Mouse (Mus musculus) CD4-positive, CD25-positive, alpha-beta regulatory T cell, adult 2 months (primary cell): ENCODE results near the gene Mpl.
A peak's percentile ranks its signal among the peaks of the same experiment; 100 is the strongest.

Source experiments
- DNase-seq: peaks from one replicate; pipeline ENCODE4 v3.0.0-alpha.2; 2012; ENCODE audit warnings: low read depth, low spot score

The Mpl gene

DNA sequence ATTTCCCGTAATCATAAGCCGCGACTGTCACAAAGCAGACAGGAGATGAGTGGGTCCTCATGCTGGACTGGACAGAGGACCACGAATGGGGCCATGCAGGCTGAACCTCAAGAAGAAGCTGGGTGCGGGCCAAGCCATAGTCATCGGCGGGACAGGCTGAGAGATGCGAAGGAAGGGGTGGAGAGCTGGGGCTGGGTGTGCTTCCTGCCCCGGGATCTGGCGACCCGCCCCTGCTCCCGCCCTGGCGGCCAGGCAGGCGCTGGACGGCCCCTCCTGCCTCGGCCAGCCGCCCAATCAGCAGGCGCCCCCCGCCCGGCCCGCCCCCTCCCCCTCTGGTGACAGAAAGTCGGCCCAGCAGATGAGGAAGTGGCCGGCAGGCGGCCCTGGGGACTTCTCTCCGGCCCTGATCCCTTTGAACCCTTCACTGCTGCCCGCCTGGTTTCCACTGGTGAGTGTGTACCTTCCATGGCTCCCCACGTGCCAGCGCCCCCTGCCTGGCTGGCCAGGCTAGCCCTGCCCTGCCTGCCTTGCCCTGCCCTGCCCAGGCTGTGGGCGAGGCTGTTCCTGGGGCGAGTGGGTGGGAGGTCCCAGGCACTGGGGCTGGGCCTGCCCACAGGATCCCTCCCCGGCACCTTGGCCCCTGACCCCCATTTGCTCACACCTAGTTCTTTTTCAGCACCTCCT is 29.4 kb downstream of the Mpl start, which contains the start of gene Elovl1:
Gene Elovl1, plus strand, starts transcription at position 326 of the 684 bp plus-strand sequence.
- DNase-seq: peak; percentile 88

DNA sequence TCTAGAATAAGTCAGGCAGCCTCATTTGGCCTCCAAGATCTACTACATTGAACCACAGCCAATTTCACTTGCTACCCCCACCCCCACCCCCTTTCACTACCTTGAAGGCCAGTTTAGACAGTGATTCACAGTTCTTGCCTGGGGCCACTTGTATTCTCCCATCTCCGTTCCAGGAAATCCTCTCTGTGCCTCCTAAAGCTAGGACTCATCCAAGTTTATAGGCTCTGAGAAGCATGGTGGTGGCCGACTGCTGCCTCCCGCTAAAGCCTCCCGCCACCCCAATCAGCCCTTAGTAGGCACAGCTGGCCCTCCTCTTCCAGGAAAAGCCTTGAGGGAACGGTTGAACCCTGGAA is 29.9 kb downstream of the Mpl start:
- no peak for DNase-seq

DNA sequence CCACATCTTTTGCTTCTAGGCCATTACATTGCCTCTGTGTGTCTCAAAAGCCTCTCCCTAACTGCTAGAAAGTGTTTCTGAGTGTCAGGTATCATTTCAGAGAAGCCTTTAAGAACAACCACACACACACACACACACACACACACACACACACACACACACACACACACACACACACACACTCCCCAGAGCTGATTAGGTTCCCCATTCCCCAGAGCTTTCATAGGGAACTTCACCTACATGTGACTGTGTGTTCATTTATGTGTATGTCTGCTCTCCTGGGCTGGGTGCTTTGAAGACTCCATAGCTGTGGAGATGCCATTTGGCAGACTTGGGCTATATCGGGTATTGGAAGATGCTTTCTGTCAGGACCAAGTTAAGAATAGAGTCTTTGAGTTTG is 31.9 kb downstream of the Mpl start:
- DNase-seq: no peak

DNA sequence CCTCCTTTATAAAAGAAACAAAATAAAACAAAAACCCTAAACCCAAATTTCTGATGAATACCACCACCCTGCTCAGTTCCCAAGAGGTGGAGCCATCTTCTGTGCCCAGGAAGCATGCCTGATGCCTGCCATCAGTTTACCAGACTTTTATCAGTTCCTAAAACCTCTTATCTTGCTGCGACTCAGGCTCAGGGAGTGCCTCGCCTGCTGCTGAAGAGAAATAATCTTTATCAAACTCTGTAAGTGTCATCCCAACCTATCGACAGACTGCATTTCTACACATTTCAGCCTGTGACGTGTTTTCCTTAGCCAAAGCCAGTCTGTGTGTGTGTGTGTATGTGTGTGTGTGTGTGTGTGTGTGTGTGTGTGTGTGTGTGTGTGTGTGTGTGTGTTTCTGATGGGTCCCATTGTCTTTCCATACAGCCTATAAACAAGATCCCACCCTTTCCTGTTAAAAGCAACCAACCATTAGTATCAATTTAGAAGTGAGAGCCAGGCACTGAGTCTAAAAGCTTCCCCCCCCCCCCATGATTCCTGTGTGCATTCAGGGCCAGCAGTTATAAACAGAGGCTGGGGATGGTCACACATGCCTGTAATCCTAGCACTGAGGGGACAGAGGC is 32.7 kb downstream of the Mpl start:
- DNase-seq: no peak

DNA sequence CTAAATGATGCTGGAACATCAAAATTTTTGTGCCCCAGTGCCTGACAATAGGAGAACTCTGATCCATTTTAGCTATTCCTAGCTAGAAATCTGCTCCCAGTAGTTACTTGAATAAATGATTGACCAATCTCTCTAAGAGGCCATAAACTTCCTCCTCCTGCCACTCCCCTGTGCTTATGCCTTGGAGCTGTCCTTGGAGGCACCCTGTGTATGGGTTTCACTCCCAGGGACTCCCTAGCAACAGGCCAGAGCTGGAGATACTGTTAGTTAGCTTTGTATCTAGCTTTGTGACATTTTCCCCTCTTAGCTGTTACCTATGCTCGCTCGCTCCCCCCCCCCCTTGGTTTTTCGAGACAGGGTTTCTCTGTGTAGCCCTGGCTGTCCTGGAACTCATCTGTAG is 35.9 kb downstream of the Mpl start:
- DNase-seq: no peak

DNA sequence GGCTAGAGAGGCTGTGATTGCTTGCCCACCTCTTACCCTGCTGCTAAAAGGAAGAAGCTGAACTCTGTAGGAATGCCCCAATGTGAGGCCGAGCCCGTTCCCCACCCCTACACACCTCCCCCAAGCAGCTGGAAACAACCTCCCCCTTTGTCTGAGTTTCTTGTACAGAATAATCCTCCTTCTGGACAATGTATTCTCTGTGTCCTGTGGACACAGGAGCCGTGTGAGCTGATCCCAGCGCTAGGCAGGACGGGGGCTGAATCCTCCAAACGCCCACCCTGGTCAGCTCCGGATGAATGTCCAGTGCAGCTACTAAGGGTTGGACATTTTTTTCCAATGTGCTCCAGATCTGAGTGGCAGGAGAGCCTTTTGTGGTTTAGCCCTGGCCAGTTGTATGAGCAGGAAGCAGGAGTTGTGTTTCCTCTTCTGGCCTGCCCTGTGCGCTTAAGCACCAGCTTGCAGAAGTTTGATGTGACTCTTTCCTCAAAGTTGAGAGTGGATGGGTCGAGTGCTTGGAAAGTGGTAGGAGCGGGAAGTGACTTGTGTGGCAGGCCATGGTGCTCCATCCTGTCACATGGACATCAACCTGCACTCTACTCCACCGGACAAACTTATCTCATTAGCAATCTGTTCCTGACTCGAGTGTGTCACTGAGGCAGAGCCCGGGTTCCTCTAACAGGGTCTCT is 40.1 kb downstream of the Mpl start:
- no peak for DNase-seq

DNA sequence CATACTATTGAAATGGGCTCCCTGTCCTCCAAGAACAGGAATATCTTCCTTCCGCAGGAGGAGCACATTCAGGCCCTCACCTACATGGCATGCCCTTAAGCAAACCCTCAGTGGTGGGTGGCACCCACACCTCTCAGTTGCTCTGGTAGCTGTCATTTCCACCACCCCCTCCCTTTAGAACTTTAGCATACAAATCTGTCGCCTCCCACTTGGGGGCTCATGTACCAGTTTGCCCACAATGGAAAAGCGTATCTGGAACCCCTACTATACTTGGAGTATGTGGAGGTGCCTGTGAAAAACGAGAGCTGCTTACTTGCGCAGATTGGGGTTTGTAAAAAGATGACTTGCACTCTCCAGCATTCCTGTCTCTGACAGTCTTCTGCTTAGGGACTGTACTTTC is 41.0 kb downstream of the Mpl start:
- DNase-seq: no peak

DNA sequence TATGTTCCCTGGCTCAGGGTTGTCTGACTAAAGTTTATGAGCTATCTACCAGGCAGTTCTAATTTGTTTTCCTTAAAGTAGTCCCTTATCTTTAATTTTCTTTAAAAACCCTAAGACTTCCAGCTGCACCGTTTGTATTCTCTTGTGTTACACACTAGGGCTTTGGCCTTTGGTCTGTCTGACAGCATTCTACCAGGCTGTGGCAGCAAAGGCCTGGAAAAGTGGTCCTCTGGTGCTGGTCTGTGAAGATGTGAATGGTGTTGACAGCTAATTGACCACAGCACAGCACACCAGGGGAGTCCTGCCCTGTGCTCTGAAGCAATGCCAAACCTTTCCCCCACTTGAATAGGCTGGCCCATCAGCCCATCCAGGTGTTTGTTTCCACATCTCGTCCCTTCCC is 41.5 kb downstream of the Mpl start:
- DNase-seq: no peak

DNA sequence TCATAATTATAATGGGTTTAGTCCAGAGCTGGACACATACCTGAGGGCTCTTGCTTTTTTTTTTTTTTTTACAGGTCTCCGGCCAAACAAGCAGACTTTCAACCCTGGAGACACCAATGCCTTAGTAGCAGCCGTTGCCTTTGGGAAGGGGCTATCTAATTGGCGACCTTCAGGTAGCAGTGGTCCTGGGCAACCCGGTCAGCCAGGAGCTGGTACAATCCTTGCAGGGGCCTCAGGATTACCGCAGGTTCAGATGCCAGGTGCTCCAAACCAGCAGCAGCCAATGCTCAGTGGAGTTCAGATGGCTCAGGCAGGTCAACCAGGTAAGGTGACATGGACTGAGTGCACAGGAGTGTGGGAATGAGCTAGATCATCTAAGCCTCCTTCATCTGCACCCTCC is 43.8 kb downstream of the Mpl start:
- DNase-seq: no peak

DNA sequence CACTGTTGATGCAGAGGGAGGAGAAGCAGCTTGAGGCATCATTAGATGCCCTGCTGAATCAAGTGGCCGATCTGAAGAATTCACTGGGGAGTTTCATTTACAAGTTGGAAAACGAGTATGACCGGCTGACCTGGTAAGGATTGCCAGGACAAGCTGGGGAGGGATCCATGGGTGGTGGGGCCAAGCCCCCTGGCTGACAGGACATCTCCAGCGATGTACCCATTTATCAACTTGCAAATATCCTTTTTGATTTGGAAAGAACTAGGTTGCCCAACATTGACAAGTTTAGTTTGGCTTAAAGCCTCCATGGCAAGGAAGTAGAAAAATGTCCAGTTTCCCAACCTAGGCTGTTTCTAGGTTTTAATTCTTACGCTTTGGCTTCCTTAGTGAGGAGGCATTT is 46.4 kb downstream of the Mpl start:
- no peak for DNase-seq

DNA sequence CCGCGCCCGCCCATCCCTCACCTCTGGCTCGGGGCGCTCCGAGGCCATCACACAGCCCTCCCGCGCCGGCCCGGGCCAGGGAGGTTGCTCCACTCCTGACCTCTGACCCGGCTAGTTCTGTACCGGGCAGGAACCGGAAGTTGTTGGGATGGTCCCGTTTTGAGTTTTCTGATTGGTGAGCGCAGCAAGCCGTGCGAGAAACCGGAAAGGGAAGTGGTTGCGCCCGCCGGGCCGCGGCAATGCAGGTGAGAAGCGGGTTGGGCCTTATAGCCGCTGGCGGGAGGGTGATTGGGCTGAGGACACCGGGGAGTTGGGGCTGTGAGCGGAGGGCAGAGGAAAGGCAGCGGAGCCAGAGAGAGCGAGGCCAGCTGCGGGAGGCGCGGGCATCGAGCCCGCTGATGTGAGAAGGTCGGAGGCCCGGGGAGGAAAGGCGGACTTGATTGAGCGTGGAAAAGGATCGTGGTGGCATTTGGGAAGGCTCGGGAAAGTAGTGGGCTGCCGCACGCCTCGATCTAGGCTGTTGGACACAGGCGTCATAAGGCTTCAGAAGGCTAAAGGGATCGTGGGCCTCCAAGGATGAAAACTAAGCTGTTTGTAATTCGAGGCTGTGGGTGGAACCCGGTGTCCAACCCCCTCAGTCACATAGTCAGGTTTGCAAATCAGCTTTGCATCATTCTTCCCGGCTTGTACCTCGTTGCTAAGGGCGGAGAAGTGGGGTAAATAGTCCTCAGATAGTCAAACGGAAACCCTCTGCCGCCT is 48.0 kb downstream of the Mpl start, which contains the start of the genes Szt2 and Med8:
Gene Szt2, minus strand, starts transcription at position 132 of the 759 bp plus-strand sequence.
Gene Med8, plus strand, starts transcription at position 196 of the 759 bp plus-strand sequence.
- peak; percentile 94 for DNase-seq

DNA sequence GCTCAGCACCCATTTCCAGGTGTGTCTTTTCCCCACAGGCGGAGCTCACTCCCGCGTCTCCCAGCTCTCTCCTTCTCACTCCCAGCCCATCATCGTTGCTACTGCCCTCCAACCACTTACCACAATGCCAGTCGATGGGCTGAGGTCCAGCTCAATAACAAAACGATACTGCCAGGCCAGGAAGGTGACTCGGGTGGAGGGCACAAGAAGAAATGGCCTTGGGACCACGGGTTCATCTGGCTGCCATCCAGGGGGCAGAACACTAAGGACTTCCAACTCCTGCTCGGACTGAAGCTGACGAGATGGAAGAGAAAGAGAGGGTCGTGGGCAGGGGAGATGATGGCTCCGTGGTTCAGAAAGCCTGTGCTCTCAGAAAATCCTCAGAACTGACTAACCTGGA is 54.6 kb downstream of the Mpl start:
- DNase-seq: no peak

DNA sequence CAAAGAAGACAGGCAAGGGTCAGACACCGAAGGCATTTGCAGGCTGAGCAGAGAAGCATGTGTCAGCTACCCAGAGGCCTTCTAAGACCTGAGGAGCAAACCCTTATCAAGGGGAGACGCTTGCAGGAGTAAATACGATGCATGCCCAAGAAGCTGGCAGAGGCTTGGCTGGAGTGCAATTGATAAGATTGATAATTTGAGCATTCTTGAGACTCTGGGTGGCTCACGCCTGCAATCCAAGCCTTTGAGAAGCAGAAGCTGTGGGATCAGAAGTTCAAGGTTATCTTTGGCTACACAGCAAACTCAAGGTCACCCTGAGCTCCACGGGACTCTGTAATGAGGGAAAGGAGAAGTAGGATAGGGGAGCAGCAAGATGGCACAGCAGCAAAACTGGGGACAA is 55.4 kb downstream of the Mpl start:
- no peak for DNase-seq

DNA sequence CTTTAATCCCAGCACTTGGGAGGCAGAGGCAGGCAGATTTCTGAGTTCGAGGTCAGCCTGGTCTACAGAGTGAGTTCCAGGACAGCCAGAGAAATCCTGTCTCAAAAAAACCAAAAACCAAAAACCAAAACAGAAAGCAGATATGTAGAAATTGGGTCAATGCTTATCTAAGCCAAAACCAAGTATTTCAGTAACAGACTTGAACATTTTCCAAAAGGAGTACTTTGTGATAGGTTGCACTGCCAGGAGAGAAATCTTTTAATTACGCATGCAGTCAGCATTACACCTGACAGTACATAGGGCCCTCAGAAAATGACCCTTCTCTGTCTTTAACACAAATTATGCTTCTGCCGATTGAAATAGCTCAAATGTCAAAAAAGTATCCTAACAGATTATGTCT is 55.9 kb downstream of the Mpl start:
- no peak for DNase-seq

DNA sequence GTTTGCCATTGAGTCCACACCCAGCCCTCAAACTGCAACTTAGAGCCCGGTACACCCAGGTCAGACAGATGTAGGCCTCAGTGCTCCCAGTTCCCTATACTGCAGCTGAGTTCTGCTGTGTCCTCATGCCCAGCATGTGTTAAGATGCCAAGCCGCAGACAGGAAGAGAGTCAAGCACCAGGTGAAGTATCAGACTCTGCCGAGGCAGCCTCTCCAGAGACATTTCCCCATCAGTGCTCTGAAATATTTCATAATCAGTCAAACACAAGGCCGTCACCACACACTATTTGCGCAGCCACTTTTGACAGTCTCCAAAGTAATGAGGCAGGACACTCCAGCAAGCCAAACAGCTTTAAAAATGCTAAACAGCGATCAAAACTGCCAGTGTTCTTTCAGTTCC is 58.9 kb downstream of the Mpl start:
- DNase-seq: no peak

DNA sequence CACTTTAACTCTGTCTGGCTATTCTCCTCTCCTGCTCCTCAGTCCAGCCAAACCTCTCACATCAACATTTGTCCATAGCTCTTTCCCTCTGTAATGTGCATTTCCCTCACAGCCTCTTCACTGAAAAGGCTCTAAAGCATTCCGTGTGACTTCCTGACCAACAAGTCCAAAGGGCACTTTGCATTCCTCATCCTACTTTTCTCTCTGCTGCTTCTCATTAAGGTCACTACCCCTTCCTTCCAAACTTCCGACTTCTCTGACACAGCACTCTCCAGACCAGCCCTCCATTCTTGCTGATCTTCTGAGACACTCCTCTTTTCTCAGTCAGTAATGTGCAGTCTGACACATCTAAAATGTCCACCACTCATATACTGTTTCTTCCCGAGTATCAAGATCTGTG is 60.9 kb downstream of the Mpl start:
- no peak for DNase-seq

DNA sequence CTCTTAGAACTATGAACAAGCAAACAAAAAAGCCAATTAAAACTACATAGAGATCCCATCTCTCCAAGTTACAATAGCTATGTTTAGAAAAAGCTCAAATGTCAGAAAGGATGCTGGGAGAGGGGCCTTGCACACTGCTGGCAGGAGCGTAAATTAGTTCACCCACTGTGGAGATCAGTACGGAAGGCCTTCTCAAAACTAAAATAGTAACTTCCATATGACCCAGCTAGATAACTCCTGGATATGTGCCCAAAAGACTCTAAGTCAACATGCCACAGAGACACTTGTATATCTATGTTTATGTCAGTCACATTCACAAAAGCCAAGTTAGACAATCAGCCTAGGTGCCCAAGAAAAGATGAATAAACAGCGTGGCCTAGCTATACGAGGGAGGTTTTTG is 62.0 kb downstream of the Mpl start:
- DNase-seq: no peak

DNA sequence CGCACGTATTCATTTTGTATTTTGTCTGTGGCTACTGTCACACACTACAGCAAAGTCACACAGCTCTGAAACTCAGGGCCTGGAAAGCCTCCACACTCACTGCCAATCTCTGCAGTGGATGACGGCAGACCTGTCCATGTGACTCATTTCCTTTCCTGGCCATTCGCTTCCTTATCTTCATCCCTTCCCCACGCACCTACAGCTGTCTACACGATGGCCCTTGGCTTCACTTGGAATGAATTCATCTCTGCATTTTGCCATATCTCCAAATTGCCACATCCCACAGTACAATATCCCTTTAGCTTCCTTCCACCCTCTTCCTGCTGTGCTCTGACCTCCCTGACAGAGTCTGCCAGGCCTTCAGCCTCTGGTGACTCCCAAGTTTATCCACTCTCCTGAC is 62.8 kb downstream of the Mpl start:
- DNase-seq: no peak
